Mouse (Mus musculus) kidney, adult 2 months (tissue): Measurements from ENCODE around the gene Tmem44. TPM values are rescaled to one million over a fixed set of nuclear protein-coding genes. Genes with fewer than 3 reads are reported as not detected.

Experiments used
- DNase-seq: peaks from one replicate; pipeline ENCODE4 v3.0.0; 2021
- H3K27ac ChIP-seq: fragments of 200-500 bp; 2 replicates; pipeline ENCODE4 v1.5.1; 2012; ENCODE audit warnings: low read depth, low read length, control low read depth, inconsistent platforms; ENCODE audit not compliant: insufficient read depth
- H3K27me3 ChIP-seq: fragments of 200-500 bp; replicated peaks from 2 replicates; pipeline ENCODE4 v1.6.1; 2012; ENCODE audit warnings: mild to moderate bottlenecking, moderate library complexity, low read length, inconsistent platforms; ENCODE audit not compliant: control insufficient read depth, insufficient read depth
- H3K36me3 ChIP-seq: fragments of 200-500 bp; 2 replicates; pipeline ENCODE4 v1.6.1; 2012; ENCODE audit warnings: mild to moderate bottlenecking, moderate library complexity, low read length, inconsistent platforms; ENCODE audit not compliant: control insufficient read depth, insufficient read depth
- H3K4me1 ChIP-seq: fragments of 200-500 bp; 2 replicates; pipeline ENCODE4 v1.6.1; 2011; ENCODE audit warnings: low read length; ENCODE audit not compliant: control insufficient read depth, insufficient read depth
- H3K4me3 ChIP-seq: fragments of 200-500 bp; 2 replicates; pipeline ENCODE4 v1.5.1; 2011; ENCODE audit warnings: mild to moderate bottlenecking, low read depth, low read length, control low read depth; ENCODE audit not compliant: insufficient read depth
- CTCF ChIP-seq: fragments of 200-500 bp; conservative IDR thresholded peaks from 2 replicates; pipeline ENCODE4 v1.5.1; 2011; ENCODE audit warnings: low read depth, mild to moderate bottlenecking, control low read depth, low read length, moderate library complexity, mixed read lengths; ENCODE audit not compliant: insufficient read depth, insufficient read length
- POLR2A ChIP-seq: fragments of 200-500 bp; IDR thresholded peaks from one replicate; pipeline ENCODE4 v1.6.1; 2011; ENCODE audit warnings: low read depth, low read length, control low read depth
- WGBS: fragments of 180-500 bp; shearing (Covaris S2); methylation state at CpG from one replicate; pipeline ENCODE4 v1.1.7; 2018; 5-methylcytosine and 5-hydroxymethylcytosine counted together
- polyA plus RNA-seq: library from polyadenylated mRNA; depleted of rRNA; stranded (reverse); fragments of >200 nt; gene quantifications from 2 replicates; pipeline ENCODE4 v1.2.3, GENCODE M21; 2012

The Tmem44 gene
- polyA plus RNA-seq, 1 experiment: 6.7 TPM

- Histone ChIP-seq H3K4me1 (peaks cover 2% of the 10 kb centered on the region; the same call in 1 of the 2 replicates), H3K4me3 (peak overlapping the region; percentile 47)
- 68% methylated on average over 20 of the region's 20 CpGs for WGBS
Observed at GRCm38 (mm10) chr16:30540107-30541001, 10.3 kb downstream of the Tmem44 start.

DNA sequence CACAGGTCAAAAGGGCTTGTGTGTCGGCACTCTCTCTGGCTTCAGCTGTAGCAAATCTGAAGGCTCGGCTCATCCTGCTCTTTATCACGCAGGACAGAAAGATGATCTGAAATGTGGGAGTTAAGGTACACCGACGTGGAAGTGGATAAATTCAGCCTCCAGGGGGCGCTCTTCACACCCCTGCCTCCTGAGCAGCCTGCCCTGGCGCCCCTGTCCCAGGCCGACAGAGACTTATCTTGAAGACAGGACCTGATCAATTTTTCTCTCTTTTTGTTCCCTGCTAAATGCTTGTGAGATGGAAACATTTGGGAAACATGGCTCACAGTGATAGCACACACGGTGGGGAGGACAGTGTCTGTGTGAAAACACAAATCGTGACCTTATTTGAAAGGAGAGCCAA lies 11.2 kb downstream of the Tmem44 start:
- Histone ChIP-seq H3K4me1 (peaks cover 2% of the 10 kb centered on the region; the same call in 1 of the 2 replicates), H3K4me3 (no peak overlapping the region), H3K27ac (no peak overlapping the region), H3K27me3 (no peaks in the 10 kb centered on the region), H3K36me3 (no peaks in the 10 kb centered on the region)
- TF ChIP-seq CTCF (peak; percentile 75), POLR2A (no peak)
- DNase-seq: peak; percentile 51
- 31% methylated on average over 10 of the region's 10 CpGs for WGBS

More at GRCm38 (mm10) chr16:30540107-30541001, 10.3 kb downstream of the Tmem44 start:
- H3K36me3 ChIP-seq: no peaks in the 10 kb centered on the region
- no peak overlapping the region for H3K27ac ChIP-seq
- TF ChIP-seq POLR2A (no peak), CTCF (no peak)
- H3K27me3 ChIP-seq: no peaks in the 10 kb centered on the region
- DNase-seq: peak; percentile 14

GRCm38 (mm10) chr16:30535075-30535474 lies 15.6 kb downstream of the Tmem44 start:
- DNase-seq: no peak

DNA sequence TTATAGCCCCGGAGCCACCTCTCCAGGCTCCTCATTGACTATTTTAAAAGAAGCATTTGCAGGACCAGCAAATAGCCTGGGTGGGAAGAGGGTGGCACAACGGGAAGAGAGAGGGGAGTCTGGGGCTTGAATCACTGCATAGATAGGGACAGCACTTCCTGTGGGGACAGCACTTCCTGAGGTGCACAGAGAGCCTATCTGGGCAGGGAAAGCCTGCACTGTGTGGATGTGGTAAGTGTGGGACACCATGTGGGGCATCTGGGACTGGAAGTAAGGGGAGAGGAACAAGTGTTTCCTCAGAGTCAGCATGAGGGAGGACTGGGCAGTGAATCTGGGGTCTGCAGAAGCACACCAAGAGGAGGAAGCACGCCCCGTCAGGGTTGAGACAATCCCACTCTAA lies 17.1 kb downstream of the Tmem44 start:
- 66% methylated on average over 4 of the region's 4 CpGs for WGBS
- DNase-seq: no peak
- H3K36me3 ChIP-seq: no peaks in the 10 kb centered on the region
- no peaks in the 10 kb centered on the region for H3K27me3 ChIP-seq
- H3K4me1 ChIP-seq: no peaks in the 10 kb centered on the region
- no peak overlapping the region for H3K4me3 ChIP-seq
- no peak overlapping the region for H3K27ac ChIP-seq
- TF ChIP-seq POLR2A: no peak
- TF ChIP-seq CTCF: no peak

More at GRCm38 (mm10) chr16:30535075-30535474, 15.6 kb downstream of the Tmem44 start:
- H3K27me3 ChIP-seq: no peaks in the 10 kb centered on the region
- no peak overlapping the region for H3K27ac ChIP-seq
- H3K36me3 ChIP-seq: no peaks in the 10 kb centered on the region
- WGBS: 95% methylated on average over 1 of the region's 1 CpGs
- H3K4me3 ChIP-seq: no peak overlapping the region
- H3K4me1 ChIP-seq: peaks cover under 1% of the 10 kb centered on the region; the same call in 1 of the 2 replicates
- TF ChIP-seq POLR2A (no peak), CTCF (no peak)

DNA sequence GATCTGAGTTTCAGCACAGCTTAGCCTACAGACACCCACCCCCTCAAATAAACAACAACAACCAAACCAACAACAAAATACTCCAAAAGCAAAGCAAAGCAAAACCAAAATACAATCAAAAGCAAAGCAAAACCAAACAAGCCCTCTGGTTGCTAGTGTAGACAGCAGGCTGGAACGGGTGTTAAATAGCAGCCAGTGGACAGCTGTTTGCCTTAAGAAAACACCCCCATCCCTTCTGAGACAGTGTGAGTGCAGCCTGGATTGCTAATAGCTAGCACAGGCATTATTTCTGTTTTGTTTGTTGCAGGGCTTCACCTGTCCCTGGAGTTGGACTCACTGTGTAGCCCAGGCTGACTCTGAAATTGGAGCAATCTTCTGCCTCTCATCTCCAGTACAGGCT lies 17.7 kb downstream of the Tmem44 start:
- 66% methylated on average over 1 of the region's 1 CpGs for WGBS
- TF ChIP-seq CTCF: no peak
- TF ChIP-seq POLR2A: no peak
- H3K27me3 ChIP-seq: no peaks in the 10 kb centered on the region
- H3K4me1 ChIP-seq: no peaks in the 10 kb centered on the region
- no peaks in the 10 kb centered on the region for H3K36me3 ChIP-seq
- DNase-seq: no peak
- no peak overlapping the region for H3K4me3 ChIP-seq
- no peak overlapping the region for H3K27ac ChIP-seq

DNA sequence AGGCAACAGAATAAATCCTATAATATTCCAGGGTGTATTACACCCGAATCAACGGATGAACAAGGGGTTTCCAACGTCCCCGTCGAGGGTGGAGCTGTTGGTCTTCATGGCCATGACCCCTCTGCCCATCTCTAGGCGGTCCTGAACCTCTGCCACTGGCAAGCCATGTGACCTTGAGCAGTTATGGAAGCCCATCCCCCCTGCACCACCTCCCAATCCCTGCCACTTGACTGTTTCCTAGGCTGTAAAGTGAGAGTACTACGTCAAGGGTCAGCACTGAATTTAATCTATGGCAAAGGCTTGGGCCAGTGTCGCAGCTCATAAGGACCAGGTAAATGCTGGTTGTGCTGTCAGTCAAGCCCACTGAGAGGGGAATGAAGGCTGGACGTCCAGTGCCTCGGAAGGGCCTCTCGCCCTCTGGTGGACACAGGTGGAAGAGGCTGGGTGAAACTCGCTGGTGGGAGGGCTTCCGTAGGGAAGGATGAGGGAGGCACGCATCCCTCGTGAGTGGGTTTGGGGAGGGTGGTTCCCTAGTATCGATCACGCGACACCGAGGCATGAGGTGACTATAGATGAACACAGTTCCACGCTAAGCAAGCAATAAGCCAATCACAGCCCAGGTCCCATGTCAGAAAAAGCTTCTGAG lies 18.8 kb downstream of the Tmem44 start:
- DNase-seq: peak; percentile 41
- no peak overlapping the region for H3K4me3 ChIP-seq
- WGBS: 30% methylated on average over 20 of the region's 20 CpGs
- TF ChIP-seq POLR2A (no peak), CTCF (peak; percentile 77)
- no peaks in the 10 kb centered on the region for H3K4me1 ChIP-seq
- H3K27ac ChIP-seq: no peak overlapping the region
- H3K36me3 ChIP-seq: no peaks in the 10 kb centered on the region
- no peaks in the 10 kb centered on the region for H3K27me3 ChIP-seq

- peak; percentile 52 for TF ChIP-seq CTCF
- no peak for TF ChIP-seq POLR2A
- WGBS: 54% methylated on average over 4 of the region's 4 CpGs
- Histone ChIP-seq H3K36me3 (no peaks in the 10 kb centered on the region), H3K4me1 (no peaks in the 10 kb centered on the region), H3K4me3 (no peak overlapping the region), H3K27me3 (no peaks in the 10 kb centered on the region), H3K27ac (no peak overlapping the region)
- peak; percentile 31 for DNase-seq
Observed at GRCm38 (mm10) chr16:30530815-30531214, 19.8 kb downstream of the Tmem44 start.
